Mouse (Mus musculus): ENCODE measurements around the gene Xrcc6.

DNA sequence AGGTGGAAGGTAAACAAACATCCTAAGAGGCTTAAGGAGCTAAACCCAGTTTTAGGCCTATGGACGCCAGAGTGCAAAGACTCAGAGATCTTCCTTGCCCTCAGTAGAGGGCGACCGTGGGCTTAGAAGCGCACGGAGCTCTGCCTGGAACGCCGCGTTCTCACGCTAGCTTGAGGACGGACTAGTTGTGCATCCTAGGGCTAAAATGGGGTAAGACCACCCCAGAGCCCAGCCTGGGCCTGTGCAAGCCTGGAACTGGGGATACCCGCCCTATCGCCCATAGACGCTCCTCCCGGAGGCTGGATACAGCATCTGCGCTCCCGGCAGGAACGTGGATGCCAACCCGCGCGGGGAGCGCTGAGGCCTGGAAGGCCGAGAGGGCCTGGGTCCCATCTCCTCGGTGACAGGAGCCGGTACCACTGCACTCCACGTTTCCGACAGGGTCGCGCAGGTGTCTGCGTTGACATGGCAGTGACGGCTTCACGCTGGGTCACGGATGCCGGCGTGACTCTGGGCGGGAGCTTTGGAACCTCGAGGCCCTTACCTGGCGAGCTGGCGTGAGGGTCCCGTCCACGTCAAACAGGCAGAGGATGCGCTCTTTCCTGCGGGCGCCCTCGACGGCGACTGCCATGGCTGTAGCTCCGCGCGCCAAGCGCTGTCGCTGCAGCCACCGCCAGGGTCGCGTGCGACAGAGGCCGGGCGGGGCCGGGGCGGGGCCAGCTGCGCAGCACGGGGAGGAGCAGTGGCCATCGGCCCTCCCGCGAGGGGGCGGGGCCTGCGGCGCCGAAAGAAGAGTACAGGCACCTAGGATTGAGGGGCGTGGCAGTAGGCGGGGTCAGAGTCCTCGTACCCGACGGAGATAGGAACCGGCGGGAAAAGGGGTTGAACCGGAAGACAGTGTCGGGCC lies 27.2 kb upstream of the Xrcc6 start, which contains the start of gene Pmm1:
- TF ChIP-seq POLR2A (IDR thresholded peaks at IDR 0.05; ENCODE audit: insufficient read depth, low read depth, low read length) (0 out of 2 replicates have a peak, but pooled peaks have one; percentile 50), CTCF (IDR thresholded peaks at IDR 0.05) (peak; percentile 79)

Data from heart, adult 2 months (tissue).